Mouse (Mus musculus): ENCODE measurements at regions not wholly inside any gene's neighbourhood (a gene's known extent, or its start where the extent isn't known, plus 50 kb on each side); places are given as distances from the start of the nearest gene placed in this dataset.

DNA sequence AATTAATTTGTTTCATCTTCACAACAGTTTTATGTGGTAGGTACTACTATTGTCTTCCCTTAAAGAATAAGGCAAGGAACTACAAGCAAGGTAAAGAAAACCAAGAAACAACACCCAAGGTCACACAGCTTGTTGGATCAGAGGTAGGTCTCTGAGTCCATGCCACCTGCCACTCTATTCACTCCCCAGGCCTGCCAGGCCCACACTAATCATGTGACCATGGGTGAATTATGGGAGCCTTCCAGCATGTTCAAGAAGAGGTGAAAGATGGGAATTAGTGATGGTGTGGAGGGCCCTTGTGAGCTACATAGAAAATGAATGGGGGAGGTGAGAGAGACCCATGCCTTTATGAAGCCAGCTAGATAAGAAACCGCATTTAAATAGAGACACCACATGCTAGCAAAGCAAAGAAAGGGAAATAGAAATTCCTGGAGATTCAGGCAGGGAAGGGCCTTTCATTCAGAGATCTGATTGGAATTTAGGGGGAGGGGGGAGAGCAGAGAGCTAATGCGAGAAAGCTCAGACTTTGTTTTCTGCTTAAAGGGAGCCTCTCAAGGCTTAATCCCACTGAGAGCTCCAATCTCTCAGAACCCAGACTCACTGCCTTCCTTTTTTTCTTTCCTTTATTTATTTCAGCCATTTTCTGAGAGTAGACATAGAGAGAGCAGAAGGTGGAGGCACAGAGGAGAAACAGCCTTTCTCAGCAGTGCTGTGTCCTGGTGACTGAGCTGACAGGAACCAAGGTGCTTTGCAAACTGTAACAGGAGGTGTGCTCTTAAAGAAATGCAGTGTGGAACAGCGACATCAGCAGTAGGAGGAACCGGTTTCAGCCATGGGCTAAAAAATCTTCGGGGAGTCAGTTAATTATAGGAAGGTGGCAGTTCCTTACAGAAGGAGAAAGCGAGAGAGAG is 160.0 kb downstream of the Spata19 start:
- DNase-seq (ENCODE audit: low read depth, low spot score): peak; percentile 33

DNA sequence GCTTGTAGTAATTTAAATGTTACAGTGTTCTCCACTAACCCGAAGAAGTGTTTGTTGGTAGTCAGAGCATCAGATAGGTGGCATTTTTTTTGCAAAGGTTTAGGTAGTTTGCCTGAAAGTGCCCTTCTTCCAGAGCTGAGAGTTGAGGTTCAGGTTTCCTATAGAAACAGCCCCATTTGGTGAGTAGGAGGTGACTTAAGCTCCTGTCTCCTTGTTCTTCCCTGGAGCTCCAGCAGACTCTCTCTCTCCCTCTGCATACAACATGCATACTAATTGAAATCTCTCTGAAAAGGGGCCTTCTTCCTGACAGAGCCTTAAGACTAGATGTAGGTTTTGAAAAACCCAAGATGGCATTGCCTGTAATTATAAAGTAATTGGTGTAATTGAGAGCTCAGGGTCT is 161.3 kb downstream of the Spata19 start:
- peak; percentile 77 for DNase-seq (ENCODE audit: low read depth, low spot score)

DNA sequence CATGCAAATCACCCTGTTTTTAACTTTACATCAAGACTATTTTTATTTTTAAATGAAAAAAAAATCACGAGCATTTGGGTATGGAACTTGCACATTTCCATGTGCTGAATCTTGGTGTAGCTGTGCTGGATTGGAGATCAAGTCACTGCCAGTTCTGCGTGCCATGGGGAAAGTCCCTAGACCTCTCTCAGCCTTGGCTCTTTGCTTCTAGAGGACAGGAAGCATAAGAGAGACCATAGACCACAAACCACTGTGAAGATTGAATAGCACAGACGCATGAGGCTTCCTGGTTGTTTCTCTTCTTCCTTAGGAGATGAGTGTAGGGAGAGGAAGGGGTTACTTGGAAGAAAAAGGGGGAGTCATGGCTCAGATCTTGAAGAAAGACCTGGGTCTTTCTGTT is 161.7 kb downstream of the Spata19 start:
- no peak for DNase-seq (ENCODE audit: low read depth, low spot score)

DNA sequence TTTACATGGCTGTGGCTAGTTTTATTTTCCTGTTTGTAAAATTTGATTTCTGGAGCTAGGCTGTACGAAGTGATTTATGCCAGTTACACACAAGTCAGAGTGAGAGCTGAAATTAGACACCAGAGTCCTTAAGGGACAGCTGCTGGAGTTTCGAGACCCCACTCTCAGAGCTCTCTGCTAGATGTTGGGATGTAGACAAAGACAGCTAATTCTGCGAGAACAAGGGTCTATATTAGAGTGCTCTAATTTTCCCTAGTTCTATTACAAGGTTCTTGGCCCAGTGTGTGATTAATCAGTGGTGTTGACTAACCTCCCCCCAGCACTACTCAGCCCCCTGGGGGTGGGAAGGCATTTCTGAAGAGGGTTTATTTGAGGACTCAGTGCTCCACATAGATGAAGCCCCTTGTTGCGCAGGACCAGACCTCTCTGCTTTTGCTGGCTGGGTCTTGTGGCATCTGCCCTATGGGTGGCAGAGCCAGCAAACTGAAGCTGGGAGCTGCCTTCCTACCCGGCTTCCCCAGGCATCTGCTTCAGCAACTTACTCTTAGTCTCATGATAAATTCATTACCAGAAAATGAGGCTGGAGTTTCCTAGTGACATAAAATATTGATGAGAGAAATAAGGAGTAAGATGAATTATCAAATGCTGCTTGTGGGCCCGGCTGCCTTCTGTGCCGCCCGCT is 171.9 kb downstream of the Spata19 start:
- no peak for DNase-seq (ENCODE audit: low read depth, low spot score)

DNA sequence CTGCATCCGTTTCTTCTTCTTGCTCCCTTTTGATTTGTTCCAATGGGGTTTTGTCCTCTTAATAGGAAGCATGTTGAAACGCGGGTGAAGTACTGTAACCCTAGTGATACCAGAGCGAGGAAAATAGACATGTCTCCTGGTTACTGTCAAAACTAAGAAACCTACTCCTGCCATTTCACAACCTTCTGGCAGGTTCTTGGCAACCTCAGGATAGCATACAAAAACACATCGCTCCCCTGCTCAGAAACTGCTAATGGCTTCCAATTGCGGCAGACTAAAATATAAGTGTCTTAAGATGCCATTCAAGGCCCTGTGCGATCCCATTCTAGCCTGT is 172.4 kb downstream of the Spata19 start:
- DNase-seq (ENCODE audit: low read depth, low spot score): no peak

DNA sequence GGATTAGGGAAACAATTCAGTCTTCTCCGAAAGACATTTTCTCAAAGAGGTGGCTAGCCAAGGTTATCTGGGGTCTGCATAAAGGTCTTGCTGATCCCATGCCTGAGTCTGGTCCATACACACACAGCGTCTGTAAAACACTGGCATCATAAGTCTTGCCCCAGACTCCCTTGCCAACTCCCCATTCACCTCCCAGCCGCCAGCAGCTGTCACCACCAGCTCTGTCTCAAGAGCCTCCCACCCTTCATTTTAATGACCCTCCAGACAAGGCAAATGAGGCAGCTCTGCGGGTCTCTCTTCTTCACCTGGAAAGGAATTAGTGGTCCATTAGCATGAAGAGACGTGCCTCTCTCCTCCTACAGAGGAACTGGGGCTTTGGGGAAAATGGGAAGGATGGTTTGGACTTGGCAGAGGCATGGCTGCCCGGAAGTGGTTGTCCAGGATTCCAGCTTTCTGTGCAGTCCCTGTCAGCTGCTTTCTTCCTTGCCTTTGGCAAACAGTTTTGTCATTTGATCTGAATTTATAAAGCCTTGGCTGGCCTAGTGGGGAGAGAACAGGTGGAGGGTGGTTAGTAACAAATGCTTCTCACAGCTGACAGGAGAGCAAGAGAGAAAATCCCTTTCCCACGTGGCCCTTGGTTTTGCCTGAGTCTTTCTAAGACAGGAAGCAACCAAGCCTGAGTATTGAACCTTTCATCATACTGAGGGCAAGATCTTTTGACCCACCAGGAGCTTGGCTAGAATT is 173.3 kb upstream of the Opcml start:
- no peak for DNase-seq (ENCODE audit: low read depth, low spot score)

DNA sequence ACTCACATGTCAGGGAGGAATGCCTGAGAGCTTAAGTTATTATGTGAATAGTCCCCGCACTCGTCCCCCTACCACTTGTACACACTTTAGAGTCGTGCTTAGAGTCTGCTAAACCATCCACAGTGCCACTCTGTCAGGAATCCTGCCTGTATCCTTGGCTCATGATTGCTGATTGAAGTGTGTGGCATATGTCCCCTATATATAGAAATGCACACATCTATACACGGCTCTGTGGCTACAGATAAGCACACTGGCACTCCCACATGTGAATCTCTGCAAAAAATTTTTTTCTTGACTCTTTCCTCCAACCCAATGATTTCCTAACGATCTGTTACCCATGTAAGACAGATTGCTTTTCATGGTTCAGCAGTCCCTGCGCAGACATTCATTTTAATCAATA is 155.7 kb upstream of the Opcml start:
- DNase-seq (ENCODE audit: low read depth, low spot score): peak; percentile 52

DNA sequence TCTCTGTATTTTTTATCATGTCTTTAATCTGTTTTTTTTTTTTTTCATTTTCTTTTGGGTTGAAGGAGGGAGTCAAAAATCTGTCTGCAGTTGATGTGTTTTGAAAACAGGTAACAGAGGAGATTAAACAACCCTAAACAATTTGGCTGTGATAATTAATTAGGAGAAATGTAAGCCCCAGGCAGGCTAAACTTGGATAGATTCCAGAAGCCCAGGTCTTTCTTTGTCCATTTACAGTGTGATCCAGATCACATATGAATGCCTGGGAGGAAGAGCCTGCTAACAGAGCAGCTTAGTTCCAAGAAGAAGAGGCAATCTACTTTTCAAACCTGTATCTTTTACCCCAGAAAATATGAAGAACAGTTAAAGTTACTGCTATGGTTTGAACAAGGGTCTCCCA is 150.0 kb upstream of the Opcml start:
- DNase-seq (ENCODE audit: low read depth, low spot score): no peak

DNA sequence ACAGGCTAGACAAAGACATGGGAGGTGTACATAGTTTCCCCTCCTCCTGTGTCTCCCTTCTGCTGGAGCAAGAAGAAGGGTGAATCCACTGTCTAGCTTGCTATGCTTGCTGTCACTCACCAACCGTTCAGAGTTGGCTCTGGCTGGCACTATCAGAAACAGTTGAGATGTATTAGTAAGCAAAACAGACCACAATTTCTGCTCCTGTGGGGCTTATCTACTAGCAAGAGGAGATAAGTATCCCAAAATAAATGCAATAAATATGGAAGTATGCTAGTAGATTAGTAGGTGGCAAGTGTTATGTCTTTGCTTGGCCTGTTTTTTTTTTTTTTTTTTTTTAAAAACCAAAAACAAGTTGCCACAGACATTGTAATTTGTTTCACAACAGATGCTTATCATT is 147.3 kb upstream of the Opcml start:
- DNase-seq (ENCODE audit: low read depth, low spot score): no peak

DNA sequence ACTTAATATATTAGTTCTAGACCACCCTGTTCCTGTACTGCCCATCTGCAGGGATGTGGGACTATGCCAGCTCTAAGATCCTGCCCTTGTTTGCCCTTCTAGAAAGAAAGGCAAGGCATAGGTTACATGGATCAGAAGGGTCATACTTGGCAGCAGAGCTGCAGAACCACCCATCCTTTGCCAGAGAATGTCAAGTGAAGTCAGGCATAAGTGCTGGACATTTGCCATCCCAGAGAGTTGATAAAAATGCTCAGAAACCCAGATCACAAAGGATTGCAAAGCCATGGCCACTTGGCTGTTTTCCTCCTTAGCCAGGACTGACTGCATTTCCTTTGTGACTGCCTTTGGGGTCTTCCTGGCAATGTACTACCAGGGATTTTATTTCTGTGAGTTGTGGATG is 146.7 kb upstream of the Opcml start:
- no peak for DNase-seq (ENCODE audit: low read depth, low spot score)

DNA sequence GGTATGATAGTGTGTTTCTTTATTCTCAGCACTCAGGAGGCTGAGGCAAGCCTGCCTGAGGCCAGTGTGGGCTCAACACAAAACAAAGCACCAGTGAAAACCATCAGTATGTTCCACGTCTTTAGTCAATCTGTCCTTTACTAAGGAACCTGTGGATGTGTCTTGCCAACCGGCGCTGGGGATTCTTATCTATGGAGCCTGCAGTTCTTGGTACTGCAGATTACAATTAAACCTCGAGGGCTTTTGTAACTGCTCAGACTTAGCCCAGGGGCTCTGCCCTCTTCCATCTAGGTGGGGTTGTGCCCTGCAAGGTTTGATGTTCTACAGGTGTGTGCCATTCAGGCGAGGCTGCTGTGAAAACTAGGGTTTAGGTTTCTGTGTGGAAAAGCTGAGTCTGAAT is 145.1 kb upstream of the Opcml start:
- DNase-seq (ENCODE audit: low read depth, low spot score): no peak

DNA sequence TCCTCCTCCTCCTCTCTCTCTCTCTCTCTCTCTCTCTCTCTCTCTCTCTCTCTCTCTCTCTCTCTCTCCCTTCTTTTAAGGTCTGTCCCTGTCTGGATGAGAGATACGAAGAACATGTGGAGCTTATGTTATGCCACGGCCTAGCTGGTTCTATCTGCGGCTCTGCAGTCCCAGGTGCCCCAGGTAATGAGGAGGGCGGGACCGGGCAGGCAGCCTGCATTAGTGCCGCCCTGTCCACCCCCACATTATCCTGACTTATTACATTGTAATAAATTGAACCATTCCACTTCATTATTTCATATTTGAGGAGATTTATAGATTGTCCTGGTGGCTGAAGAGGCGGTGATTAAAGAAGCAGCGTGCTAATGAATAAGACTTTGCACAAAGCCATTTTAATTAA is 144.5 kb upstream of the Opcml start:
- no peak for DNase-seq (ENCODE audit: low read depth, low spot score)

DNA sequence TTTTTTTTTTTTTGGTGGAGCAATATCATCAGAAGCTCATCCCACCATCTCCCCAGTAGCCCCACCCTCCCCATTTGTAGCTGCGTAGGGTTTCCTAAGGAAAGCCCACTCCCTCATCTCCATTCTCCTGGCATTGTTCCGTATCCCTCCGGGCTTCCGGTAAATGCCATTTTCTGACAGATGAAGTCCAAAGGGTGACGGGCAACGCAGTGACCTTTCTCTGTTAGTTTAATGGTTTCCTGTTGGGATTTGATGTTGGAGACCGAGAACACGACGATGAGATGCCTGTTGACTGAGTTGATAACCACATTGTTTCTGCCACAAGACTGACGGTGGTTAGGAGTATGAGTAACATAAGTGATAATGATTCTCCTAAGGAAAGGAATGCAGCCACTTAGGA is 143.6 kb upstream of the Opcml start:
- DNase-seq (ENCODE audit: low read depth, low spot score): no peak

DNA sequence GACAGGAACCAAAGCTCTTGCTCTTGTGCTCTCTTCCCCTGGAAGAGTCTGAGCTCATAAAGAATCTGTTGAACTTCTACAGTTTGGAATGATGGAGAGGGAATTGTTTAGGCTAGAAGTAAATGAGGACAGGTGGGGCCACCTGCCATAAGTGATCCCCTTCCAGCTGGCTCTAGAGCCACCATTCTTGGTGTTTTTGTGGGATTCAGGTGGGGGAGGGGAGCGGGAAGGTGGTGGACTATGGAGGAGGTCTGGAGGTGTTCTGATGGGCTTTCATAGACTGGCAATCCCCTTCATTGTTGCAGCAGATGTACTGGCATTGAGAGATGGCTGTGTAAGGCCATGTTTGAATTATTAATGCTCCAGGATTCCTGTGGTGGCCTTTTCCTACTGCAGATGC is 132.6 kb upstream of the Opcml start:
- no peak for DNase-seq (ENCODE audit: low read depth, low spot score)

DNA sequence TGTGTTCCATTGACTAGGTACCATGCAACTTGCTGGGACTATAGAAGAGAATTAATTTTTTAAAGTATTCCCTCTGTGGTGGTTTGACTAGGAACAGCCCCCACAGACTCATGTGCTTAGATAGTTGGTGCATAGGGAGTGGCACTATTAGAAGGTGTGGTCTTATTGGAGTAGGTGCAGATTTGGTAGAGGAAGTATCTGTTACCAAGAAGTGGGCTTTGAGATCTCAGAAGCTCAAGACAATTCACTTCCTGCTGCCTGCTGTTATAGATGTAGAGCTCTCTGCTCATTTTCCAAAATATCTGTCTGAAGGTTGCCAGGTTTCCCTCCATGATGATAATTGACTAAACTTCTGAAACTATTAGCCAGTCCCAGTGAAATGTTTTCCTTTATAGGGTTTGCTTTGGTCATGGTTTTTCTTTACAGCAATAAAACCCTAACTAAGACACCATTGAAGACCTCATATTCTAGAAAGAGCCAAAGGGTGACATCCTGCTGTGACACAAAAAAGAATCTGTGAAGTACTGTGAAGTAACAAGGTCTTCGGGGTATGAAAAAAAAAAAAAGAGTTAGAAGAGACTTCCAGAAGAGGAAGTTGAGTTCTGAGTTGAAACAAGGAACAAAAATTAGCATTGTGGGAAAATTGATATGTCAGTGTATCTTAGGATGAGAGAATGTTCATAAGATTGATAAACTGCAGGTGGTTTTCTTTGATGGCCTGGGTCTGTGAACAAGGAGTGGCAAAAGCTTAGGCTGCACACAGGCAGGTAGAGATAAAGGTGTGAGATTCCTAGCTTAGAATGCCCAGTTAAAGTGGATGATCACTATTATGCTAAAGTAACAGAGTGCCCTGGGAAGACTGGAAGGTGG is 128.9 kb upstream of the Opcml start:
- DNase-seq (ENCODE audit: low read depth, low spot score): no peak

DNA sequence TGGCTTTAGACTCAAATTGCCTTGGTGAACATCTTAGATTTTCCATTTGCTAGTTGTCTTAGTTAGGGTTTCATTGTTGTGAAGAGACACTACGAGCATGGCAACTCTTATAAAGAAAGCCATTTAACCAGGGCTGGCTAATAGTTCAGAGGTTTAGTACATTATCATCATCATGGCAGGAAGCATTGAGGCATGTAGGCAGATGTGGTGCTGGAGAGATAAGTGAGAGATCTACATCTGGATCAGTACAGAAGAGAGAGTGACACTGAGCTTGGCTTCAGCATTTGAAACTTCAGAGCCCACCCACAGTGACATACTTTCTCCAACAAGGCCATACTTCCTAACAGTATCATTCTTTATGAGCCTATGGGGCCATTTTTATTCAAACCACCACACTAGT is 127.3 kb upstream of the Opcml start:
- DNase-seq (ENCODE audit: low read depth, low spot score): no peak

DNA sequence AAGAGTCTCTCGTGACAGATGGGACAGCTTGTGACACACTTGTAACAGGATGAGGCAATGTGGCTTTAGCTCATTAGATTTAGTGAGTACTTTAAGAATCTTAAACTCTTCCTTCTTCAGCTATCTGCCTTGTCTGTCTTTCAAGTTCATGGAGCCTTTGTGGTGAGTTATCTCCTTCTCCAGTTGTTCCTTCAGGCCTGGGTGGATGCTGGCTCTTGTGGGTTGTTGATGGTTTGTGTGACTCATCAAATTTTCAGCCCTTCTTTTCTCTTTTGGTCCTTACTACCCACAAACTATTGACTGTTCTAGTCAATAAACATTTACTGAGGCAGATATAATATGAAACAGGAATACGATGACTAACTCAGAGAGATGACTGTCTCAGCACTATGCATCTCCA is 124.9 kb upstream of the Opcml start:
- peak; percentile 2 for DNase-seq (ENCODE audit: low read depth, low spot score)

DNA sequence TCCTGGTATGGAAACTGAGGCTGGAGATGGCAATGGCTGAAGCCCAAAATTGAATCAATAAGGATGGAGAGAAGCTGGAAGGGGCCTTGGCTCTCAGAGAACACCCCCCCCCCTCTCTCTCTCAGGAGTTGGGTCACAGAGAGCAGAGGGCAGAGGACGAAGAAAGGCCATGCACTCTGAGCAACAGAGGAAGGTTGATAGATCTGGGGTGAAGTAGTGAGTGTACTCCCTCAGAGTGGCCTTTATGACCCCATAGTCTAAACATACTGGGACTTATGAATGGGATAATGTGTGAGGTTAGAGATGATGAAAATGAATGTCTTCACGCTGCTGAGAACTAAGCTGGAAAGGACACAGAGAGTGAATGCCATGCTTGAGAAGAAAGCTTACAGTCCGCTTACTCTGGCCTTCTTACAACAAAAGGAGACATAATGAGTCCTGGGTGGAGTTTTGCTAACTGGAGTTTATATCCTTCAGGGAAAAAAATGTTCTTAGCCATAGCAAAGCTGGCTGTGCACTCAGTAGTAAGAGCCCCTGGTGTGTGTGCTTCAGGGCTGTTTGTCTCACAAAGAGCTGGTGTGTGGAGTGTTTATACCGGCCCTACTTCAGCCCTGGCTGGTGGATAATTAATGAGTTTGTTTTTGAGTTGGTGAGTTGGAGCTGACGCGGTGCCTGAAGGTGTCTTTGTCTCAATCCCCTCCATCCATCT is 120.4 kb upstream of the Opcml start:
- DNase-seq (ENCODE audit: low read depth, low spot score): no peak

DNA sequence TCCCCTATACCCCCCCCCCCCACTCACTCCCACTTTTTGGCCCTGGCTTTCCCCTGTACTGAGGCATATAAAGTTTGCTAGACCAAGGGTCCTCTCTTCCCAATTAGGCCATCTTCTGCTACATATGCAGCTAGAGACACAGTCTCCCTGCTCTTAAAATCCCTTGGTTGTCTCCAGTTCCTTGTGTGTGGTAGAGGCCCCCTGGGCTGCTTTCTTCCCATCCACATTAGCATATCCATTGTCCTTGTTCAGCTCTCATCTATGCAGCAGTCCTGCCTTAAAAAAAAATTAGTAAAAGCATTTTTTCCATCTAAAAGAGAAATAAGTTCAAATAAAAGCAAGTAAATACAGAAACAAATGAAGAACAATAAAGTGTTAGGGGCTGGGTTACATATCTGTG is 105.2 kb upstream of the Opcml start:
- DNase-seq (ENCODE audit: low read depth, low spot score): no peak

DNA sequence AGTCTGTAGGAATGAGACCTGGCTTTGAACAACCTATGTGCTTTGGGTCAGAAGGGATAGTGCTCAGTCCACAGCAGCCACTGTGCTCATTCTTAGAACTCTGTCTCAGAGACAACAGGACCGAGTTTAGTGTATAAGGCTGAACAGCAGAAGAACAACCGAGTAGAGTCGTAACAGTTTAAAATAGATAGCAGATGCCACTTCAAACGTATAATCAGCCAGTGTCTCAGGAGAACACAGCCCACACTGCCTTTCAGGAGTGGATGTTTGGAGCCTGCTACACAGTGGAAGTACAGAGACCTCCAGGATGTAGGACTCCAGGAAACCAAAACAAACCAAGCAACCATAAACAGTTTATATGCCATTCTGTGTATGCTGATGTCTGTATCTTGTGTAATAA is 99.0 kb upstream of the Opcml start:
- DNase-seq (ENCODE audit: low read depth, low spot score): no peak

DNA sequence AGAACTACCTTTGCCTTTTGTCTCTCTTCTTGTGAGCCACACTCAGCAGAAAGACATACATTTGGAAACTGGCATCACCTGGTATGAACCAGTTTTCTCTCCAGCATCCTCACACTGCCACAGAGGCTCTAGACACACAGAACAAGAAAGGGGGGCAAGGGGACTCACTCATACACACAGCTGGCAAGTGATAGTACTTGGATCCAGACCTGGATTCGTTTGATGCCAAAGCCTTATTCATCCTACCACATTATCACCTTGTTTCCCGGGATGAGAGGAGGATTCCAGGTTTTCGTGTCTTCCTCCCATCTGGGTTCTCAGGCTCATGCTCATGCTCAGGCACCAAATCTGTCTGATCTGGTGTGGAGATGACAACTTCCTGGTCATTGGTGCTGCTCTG is 97.8 kb upstream of the Opcml start:
- no peak for DNase-seq (ENCODE audit: low read depth, low spot score)
